Mouse (Mus musculus) frontal cortex, postnatal 10 days (tissue): ENCODE data around the gene Vav2.
A peak's percentile ranks its signal among the peaks of the same experiment; 100 is the strongest.

ENCODE experiments used
- DNase-seq, 2 experiments: peaks; one replicate each; pipeline ENCODE4 v3.0.0; 2022; ENCODE audit warnings: low spot score in 2 of 2, mixed read lengths in 1 of 2

Gene Vav2

GRCm38 (mm10) chr2:27318606-27319005, 108.2 kb downstream of the Vav2 start:
- no peak for DNase-seq

GRCm38 (mm10) chr2:27318197-27318596, 108.6 kb downstream of the Vav2 start:
- no peak for DNase-seq

- DNase-seq = no peak
These were observed 110.7 kb downstream of the Vav2 start for GRCm38 (mm10) chr2:27316167-27316566.

DNA sequence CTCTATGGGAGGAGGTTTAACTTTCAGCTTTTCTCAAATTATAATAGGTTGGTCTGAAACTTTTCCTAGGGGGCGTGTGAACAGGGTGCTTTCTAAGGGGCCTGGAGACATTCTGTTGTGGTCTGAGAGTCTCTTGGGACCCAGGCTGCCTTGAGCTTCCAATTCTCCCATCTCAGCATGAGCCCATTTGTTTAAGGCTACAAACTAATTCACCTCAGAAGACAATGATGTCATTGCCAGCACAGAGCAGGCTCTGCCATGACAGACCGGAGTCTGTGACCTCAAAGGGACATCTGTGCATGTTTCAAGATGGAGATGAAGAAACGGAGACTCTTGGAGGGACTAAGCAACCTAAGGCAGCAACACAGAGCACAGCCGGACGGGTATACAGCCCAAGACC, 112.6 kb downstream of the Vav2 start:
- no peak for DNase-seq

DNA sequence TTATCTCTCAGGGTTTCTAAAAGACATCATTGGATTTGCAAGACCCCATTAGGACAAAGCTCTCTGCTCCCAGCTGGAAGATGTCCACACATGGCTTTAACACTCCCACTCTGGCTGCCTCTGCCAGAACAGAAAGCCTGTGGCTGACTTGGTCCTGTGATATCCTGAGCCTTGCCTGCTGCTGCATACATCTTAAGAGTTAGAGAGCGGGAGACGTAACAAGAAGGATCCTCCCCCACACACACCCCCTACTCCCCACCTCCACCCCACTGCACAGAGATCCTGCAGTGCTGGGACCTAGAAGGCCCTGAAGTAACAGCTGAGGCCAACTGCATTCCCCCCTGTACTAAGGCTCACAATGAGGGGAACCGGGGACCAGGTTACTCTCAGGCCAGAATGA, 114.3 kb downstream of the Vav2 start:
- DNase-seq = no peak

DNA sequence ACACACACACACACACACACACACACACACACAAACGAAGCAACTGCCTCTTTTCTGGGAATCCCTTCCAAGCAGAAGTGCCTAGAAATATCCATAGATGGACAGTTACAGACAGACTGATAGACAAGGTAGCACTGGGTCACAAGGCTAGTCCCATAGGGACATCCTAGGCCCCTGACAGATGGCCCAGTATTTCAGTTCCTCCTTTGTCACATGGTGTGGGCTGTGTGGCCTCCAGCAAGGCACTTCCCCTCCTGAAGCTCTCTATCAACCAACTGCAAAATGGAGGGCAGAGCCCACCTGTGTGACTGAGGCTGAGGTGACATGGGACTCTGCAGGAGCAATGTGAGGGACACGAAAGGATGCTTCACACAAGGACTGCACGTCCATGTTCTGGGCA, 115.2 kb downstream of the Vav2 start:
- DNase-seq = no peak

- DNase-seq = no peak
These were observed 115.9 kb downstream of the Vav2 start for GRCm38 (mm10) chr2:27310908-27311307.

DNA sequence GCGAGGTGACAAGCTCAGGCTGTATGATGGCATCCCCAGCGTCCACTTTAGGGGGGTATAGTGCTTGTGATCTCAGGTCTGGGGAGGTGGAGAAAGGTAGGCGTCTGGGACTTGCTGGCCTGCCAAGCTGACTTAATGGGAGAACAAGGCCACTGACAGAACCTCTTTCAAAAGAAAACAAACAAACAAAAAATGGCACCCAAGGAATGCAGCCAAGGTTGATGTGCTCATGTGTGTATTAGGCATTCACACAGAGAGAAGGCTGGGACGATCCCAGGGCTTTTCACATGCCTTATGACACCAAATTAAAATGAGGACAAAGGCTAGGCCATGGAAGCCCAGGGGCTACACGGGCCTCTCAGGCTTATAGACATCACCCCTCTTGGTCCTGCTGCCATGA, 116.6 kb downstream of the Vav2 start:
- DNase-seq = no peak

DNA sequence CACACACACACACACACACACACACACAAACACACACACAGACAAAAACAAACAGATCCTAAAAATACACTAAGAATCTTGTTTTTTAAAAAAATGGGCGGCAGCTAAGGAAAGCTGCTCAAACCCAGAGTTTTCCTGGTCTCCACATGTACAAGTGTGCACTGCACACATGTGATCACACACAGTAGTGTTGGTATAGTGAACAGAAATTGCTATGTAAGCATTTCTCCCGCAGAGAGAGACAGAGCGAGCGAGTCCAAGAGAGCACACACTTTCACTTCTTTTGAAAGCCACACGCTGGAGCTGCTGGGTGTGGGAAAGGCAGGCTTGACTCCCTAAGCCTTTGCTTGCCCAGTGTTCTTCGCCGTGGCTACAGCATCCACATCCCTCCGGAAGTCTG, 120.2 kb downstream of the Vav2 start:
- no peak for DNase-seq

- DNase-seq = no peak
These were observed 122.1 kb downstream of the Vav2 start for GRCm38 (mm10) chr2:27304741-27305140.

GRCm38 (mm10) chr2:27304074-27304473, 122.8 kb downstream of the Vav2 start:
- DNase-seq = no peak

DNA sequence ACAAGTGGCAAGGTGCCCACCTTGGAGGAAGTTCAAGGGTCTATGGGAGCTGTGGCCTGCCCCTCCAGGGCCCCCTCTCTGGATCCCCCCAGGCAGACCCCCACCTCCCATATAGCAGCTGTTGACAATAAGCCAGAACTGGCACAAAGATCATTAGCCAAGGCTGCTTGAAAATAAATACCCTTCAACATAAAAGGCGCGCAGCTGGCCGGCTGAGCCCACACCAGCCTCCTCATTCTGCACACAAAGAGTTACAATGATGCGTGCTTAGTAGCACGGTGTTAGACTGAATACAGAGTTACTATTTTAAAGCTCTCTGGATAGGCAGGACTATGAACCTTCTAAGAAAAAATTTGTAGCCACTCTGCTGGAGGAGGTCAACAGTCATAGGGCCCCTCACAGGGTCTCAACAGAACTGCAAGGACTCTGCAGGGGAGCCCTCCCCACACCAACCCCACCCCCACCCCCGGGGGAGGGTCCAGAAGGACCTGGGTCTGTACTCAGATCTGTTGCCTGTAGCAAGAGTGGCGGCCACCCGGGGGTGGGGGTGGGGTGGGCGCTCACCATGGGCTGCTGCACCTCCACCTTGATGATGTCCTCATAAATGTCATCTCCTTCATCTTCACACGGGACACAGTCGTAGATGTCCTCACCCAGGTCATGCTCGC, 125.3 kb downstream of the Vav2 start:
- no peak for DNase-seq

GRCm38 (mm10) chr2:27300725-27301443, 125.9 kb downstream of the Vav2 start:
- no peak for DNase-seq

DNA sequence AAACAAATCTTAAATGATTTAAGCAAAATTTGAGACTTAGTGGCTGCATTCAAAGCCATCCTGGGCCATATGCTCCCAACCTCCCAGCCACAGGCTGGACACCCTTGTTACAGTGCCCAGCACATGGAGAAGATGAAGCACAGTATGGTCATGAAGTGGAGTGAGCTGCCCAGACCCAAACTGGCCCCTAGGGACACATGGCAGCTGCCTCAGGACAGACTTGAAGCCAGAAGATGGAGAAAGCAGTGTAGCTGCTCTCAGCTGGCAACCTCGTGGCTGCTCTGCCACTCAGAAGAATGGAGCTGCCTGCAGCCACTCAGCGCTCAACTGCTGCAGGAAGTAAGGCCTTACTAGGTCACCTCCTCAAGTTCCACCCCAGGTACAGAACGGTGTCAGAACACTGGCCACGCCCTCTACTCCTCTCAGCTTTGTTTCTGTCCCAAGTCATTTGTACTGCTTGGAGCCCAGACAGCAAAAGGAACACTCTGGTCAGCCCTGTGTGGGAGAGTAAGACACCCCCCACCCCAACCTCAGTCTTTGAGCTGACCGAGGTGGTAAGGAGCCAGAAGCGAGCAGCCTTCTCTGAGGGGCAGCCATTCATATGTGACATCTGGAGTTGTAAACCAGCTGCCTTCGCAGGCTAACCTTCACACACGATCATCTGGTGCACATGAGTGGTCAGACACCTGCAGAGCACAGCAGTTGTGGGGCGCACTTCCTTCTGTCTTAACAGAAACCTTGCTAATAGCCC, 130.0 kb downstream of the Vav2 start:
- DNase-seq = no peak

- DNase-seq = no peak
These were observed 132.1 kb downstream of the Vav2 start for GRCm38 (mm10) chr2:27294777-27295176.

DNA sequence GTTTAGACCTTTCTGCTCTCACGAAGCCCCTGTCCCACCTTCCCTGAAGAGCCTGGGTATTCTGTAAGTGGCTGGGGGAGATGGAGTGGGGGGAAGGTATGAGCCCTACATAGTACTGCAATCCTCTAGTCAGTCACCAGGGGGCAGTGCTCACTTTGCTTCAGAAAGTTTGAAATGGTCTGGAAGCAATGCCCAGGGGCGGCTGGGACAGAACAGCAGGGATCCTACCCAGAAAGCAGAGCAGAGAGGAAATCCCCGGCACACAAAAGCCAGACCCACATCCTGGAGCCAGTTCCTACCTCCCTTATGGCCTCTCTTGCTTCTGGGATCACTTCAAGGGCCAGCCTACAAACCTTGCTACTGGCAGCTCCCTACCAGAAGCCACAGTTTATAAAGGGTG, 137.8 kb downstream of the Vav2 start:
- peak; percentile 45 to 83 for DNase-seq

DNA sequence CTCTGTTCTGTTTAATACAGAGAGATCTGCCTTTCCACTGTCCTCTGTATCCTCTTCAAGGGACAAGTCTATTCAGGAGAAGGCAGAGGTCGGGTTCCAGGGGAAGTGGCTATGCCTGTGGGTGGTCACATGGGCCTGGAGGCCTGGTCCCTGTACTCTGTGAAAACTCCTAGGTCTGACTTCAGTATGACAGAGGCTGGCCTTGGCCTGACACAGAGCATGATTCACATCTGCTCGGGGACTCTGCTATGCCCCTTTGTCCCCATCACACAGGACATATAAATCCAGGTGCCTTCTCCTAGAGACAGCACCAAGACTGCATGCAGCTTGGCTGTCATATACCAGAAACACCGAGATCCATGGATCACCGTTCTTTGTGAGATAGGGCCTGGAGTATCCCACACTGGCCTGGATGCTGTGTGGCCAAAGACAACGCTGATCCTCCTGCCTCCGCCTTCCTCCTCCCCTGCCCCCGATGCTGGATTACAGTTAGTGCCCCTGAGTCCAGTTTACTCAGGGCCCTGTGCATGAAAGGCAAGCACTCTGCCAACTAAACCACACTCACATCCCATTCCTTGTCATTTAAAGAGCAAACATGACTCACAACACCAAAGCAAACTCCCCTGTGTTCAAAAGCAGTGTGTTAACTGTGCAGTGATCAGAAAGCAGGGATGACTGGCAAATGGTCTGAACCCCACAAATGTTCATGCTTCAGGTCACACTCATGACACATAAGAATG, 139.7 kb downstream of the Vav2 start:
- no peak for DNase-seq

DNA sequence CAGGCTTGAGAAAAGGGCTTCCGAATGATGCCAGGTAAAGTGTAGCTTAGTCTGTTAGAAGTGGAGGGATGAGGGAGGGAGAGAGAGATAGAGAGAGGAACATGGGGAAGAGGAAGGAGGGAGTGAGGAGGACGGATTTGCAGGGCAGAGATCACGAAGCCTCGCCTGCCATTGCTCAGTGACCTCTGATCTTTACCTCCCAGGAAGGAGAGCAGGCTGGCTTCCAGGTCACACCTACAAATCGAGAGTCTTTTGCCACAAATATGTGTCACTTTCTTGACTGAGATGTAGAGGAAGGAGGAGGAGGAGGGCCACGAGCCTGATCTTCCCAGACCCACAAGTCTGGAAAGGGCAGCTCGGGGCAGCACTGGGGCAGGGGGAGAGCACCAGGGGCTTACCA, 142.4 kb downstream of the Vav2 start:
- DNase-seq = no peak

- no peak for DNase-seq
These were observed 145.1 kb downstream of the Vav2 start for GRCm38 (mm10) chr2:27281771-27282170.

DNA sequence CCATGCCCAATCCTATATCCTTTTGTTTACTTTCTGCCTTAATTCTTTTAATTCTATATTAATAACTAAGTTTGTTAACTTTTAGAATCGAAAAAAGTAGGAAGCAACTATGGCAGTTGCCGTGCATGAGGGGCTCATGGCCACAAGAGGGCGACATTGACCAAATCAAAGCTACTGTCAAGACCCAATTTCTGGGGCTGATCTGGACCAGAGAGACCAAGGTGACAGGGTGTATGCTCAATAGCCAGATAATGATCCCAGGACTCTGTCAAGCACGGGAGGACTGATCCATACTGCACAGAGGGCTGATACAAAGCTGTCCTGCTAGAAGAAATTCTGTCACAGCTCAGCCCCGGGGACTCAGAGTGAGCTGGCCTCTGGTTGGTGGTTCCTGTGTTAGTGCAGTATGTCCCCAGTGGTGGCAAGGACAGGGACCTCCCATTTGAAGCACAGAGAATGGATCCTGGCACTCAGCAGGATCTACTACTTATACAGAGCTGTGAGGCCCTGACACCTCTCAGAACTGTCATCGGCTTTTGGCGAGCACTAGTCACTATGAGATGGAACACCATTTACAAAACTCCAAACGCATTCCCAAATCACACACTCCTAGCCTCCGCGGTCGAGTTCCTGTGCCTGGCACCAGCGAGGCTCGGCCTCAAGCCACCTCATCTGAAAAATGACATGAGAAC, 145.8 kb downstream of the Vav2 start:
- DNase-seq = peak in 1 of 2 experiments; percentile 68

DNA sequence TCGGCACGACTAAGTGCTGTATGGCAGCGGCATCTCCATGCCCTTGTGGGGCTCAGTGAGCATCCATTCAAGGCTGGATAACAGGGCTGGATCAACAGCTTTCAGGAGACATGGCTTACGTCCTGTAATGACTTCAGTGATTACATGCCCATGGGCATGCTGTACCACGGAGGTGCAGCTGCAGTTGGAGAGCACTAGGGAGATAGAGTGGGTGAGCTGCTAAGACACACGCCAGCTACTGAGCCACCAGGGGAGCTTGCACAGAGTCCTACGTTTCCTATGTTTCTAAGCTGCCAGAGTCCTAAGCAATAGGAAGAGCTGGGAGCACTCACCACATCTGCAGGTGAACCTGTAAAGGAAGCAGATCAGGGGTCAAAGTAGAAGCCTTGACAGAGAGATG, 148.0 kb downstream of the Vav2 start:
- DNase-seq = no peak

DNA sequence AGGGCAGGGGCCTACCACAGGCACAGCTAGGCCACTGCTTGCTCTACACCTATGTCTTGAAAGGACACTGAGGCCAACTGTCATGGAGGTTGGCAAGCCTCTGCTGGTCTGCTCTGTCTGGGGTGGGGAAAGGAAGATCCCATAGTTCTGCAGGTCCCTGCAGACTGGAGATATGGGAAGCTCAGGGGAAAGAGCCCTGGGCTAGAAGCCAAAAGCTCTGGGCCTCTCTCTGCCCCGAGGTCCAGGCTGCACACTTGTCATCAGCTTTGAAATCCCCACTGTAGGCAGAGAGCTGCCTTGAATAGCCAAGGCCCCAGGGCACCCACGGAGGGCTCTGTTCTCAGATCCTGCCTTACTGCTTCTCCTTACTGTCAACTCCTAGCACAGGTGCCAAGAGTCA, 158.5 kb downstream of the Vav2 start:
- no peak for DNase-seq
